Mouse (Mus musculus) neural tube, embryonic 14.5 days (tissue): Measurements from ENCODE around the gene Col19a1. TPM values are rescaled to one million over a fixed set of nuclear protein-coding genes. Genes with fewer than 3 reads are reported as not detected.

Experiments
- ATAC-seq: fragments of 200-750 bp; cut with Nextera tagmentation; 2 replicates; pipeline ENCODE4 v1.8.0; 2017; ENCODE audit warnings: low read depth, mild to moderate bottlenecking, moderate TSS enrichment, moderate library complexity
- H3K27ac ChIP-seq: fragments of 300-500 bp; sonication (generic); 2 replicates; pipeline ENCODE4 v1.5.1; 2014; ENCODE audit warnings: low read depth, mild to moderate bottlenecking, control low read depth, low read length, moderate library complexity, mixed read lengths
- H3K27me3 ChIP-seq: fragments of 300-500 bp; sonication (generic); 2 replicates; pipeline ENCODE4 v1.6.1; 2014; ENCODE audit warnings: low read length; ENCODE audit not compliant: control insufficient read depth, insufficient read depth
- H3K36me3 ChIP-seq: fragments of 300-500 bp; sonication (generic); 2 replicates; pipeline ENCODE4 v1.6.1; 2014; ENCODE audit warnings: low read length, mixed read lengths; ENCODE audit not compliant: control insufficient read depth, insufficient read depth
- H3K4me1 ChIP-seq: fragments of 300-500 bp; sonication (generic); 2 replicates; pipeline ENCODE4 v1.6.1; 2014; ENCODE audit warnings: low read length; ENCODE audit not compliant: control insufficient read depth, insufficient read depth
- H3K4me2 ChIP-seq: fragments of 300-500 bp; sonication (generic); 2 replicates; pipeline ENCODE4 v1.6.1; 2014; ENCODE audit warnings: mild to moderate bottlenecking, low read depth, low read length, control low read depth
- H3K4me3 ChIP-seq: fragments of 300-500 bp; sonication (generic); 2 replicates; pipeline ENCODE4 v1.5.1; 2014; ENCODE audit warnings: low read depth, low read length, control low read depth, mixed read lengths
- H3K9ac ChIP-seq: fragments of 300-500 bp; sonication (generic); replicated peaks from 2 replicates; pipeline ENCODE4 v1.6.1; 2014; ENCODE audit warnings: low read depth, mild to moderate bottlenecking, control low read depth, low read length, mixed read lengths
- H3K9me3 ChIP-seq: fragments of 300-500 bp; sonication (generic); 2 replicates; pipeline ENCODE4 v1.6.1; 2016; ENCODE audit warnings: low read length; ENCODE audit not compliant: control insufficient read depth
- WGBS: fragments of 180-500 bp; shearing (Covaris S2); extraction: QIAGEN DNeasy Blood & Tissue Kit; methylation state at CpG from one replicate; pipeline ENCODE4 v1.1.7; 2014; 5-methylcytosine and 5-hydroxymethylcytosine counted together
- polyA plus RNA-seq: library from polyadenylated mRNA; unstranded; fragments of >200 nt; fragmentation: Nextera tagmentation; extraction: Ambion mirVana; gene quantifications from 2 replicates; pipeline ENCODE4 v1.2.1, GENCODE M21; 2014

Col19a1 gene
- polyA plus RNA-seq, 1 experiment from 2014 or later = 1.2 TPM

DNA sequence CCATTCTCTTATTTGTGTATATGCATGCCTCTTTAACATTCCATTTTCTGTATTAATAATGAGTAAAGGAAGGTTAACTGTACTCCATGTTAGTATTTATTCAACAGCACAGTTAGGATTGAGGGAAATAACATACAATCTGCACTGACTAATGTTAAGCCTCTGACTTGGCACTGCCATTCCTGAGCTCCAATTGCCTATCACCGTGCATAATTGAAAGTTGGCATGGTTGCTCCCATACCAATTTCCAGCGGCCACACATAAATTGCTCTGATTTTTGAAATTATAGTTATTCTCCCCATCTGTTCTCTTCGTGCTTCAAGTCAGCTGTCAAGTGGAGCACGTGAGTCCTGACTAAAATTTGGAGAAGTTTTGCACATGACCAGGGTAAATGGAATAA, 91.9 kb downstream of the Col19a1 start:
- no peak overlapping the region for H3K27ac ChIP-seq
- WGBS = 88% methylated on average over 4 of the region's 4 CpGs
- H3K9ac ChIP-seq = no peak overlapping the region
- no peak for ATAC-seq
- no peaks in the 10 kb centered on the region for H3K4me1 ChIP-seq
- no peaks in the 10 kb centered on the region for H3K9me3 ChIP-seq
- H3K4me2 ChIP-seq = no peak overlapping the region
- H3K36me3 ChIP-seq = no peaks in the 10 kb centered on the region
- no peaks in the 10 kb centered on the region for H3K27me3 ChIP-seq
- no peak overlapping the region for H3K4me3 ChIP-seq

DNA sequence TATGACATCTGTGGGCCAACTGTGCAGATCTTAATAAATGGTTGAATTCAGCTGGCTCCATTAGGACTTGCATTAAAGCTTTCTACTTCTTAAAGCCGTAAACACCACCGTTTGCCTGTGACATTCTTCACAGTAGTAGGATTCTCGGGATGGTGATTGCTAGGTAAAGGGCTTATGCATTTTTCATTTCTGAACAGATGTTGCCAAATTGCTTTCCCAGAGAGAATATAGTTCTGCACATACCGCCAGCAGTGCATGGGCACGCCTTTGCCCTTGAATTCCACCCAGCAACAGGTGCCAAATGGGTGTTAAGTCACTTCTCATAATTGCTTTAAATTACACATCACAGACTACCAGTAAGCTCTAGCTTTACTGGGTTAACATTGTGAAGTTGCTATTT, 103.1 kb downstream of the Col19a1 start:
- Histone ChIP-seq H3K4me1 (no peaks in the 10 kb centered on the region), H3K27ac (no peak overlapping the region)
- 73% methylated on average over 5 of the region's 5 CpGs for WGBS

DNA sequence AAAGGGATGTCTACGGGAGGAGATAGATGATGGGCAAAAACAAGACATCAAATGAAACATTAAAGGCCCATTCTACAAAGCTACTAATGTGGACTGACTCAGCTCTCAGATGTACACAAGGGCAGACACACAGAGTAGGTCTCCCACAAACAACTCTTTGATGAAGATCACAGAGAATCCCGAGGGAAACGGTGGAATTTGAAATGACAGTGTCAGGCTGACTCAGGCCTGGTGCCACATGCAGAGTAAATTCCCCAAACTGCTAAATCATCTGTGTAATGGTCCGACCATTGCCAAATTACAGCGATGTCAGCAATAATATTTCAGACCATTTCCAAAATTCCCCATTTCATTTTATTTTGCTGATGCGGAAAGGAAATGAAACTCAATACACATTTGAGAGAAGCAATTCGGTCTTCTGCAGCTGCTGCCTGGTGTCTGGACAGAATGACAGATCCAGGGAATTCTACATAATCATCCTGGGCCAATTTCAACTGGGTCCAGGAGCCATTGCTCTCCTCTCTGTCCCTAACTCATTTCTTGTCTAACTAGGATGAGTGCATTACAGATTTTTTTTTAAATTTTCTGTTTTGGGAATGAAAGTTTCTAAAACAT, 116.1 kb downstream of the Col19a1 start:
- Histone ChIP-seq H3K9ac (no peak overlapping the region), H3K36me3 (no peaks in the 10 kb centered on the region), H3K27ac (no peak overlapping the region), H3K4me3 (no peak overlapping the region), H3K4me2 (no peak overlapping the region), H3K4me1 (no peaks in the 10 kb centered on the region), H3K9me3 (no peaks in the 10 kb centered on the region), H3K27me3 (no peaks in the 10 kb centered on the region)
- 70% methylated on average over 7 of the region's 7 CpGs for WGBS
- ATAC-seq = no peak

More for the DNA sequence above, 103.1 kb downstream of the Col19a1 start:
- Histone ChIP-seq H3K9me3 (no peaks in the 10 kb centered on the region), H3K36me3 (no peaks in the 10 kb centered on the region), H3K4me2 (no peak overlapping the region), H3K4me3 (no peak overlapping the region), H3K27me3 (no peaks in the 10 kb centered on the region), H3K9ac (no peak overlapping the region)
- no peak for ATAC-seq

DNA sequence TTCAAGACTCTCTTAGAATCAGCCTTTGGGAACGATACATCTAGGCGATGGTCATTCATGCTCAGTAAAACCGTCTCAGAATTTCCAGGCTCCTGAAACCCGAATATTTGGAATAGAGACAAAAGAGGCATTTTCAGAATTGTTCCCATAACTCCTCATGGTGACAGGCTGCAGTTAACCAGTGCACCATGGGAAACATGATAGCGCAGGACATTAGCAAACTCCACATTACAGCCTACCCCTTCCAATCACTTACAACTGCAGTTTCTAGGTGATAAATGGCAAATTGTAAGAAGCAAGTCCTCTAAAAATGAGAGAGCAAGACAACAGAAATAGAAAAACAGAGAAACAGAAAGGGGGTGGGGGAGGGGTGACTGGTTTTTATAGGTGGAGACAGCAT, 116.6 kb downstream of the Col19a1 start:
- Histone ChIP-seq H3K9me3 (no peaks in the 10 kb centered on the region), H3K27ac (no peak overlapping the region), H3K36me3 (no peaks in the 10 kb centered on the region), H3K4me2 (no peak overlapping the region), H3K4me1 (no peaks in the 10 kb centered on the region), H3K9ac (no peak overlapping the region), H3K4me3 (no peak overlapping the region), H3K27me3 (no peaks in the 10 kb centered on the region)
- ATAC-seq = no peak
- 68% methylated on average over 5 of the region's 5 CpGs for WGBS

DNA sequence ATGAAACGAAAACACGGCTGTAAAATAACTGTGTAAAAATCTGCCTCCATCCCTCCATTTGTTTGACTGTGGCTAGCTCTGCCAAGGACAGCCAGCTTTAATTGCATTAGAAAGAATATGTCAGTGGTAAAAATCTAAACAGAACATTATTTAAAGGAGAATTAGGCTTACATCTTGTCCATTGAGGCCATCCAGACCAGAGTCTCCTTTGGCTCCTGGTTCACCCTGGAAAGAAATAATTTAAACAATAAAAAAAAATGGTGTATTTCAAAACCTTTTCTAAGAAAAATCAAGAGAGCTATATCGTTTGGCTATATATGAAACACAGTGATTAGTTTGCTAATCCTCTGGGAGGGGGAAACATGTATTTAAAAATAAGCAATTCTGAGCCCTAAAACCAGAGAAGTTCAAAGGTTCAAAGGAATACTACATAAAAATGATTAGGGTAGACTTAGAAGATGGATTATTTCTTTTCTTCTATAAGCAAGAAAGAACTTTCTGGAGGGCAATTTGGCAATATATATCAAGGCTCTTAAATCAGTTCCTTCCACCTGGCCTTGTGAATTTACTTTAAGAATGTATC, 125.9 kb downstream of the Col19a1 start:
- Histone ChIP-seq H3K4me2 (no peak overlapping the region), H3K36me3 (no peaks in the 10 kb centered on the region), H3K27me3 (no peaks in the 10 kb centered on the region), H3K4me3 (no peak overlapping the region), H3K9ac (no peak overlapping the region), H3K27ac (no peak overlapping the region), H3K4me1 (no peaks in the 10 kb centered on the region), H3K9me3 (no peaks in the 10 kb centered on the region)
- WGBS = 83% methylated on average over 3 of the region's 3 CpGs
- no peak for ATAC-seq

DNA sequence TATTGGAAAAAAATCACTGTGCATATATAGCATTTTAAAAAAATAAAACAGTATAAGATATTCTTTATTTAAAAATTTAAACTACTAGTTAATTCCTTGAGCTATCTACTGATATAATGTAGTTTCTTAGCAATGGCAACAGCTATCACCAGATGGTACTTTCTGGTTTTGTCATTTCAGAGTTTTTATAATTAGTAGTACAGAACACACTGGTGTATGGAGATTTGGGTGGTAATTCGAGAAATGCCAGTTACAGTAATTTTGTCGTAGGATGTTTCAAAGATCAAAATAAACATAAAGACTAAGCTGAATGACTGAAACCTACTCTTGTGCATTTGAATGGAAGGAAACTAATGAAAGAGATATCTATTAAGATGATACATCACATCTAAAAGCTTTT, 129.3 kb downstream of the Col19a1 start:
- H3K27me3 ChIP-seq = no peaks in the 10 kb centered on the region
- WGBS = 82% methylated on average over 2 of the region's 2 CpGs
- H3K4me3 ChIP-seq = no peak overlapping the region
- H3K9ac ChIP-seq = no peak overlapping the region
- no peaks in the 10 kb centered on the region for H3K36me3 ChIP-seq
- no peak overlapping the region for H3K4me2 ChIP-seq
- H3K27ac ChIP-seq = no peak overlapping the region
- H3K9me3 ChIP-seq = no peaks in the 10 kb centered on the region
- ATAC-seq = no peak
- no peaks in the 10 kb centered on the region for H3K4me1 ChIP-seq

DNA sequence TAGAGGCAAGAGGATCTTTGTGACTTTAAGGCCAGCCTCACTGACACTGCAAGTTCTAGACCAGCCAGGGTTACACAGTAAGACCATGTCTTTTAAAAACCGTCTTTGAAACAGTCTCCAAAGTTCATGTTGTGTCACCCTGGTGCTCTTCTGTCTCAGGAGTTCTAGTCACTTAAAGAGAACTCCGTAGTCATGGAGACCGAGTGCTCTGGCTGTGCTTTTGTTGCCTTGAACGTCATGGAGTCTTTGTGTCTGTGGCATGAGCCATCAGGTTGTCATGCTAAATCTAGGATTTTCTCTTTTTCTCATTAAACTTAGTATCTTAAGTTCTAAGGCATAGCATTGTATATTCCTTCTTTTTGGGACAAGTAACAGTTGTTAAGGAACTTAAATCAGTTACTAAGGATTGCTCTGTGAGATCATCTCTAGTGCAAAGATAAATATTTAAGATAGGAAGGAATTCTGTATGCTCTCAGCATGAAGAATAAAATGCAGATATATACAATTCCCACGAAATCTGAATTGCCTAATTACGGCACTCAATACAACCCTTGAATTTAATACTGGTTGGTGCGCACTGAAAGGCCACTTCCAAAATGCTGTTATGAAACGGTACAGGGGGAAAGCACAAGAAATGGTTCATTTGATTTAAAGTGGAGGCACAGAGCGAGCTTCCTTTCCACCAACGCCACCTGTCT, 134.6 kb downstream of the Col19a1 start:
- H3K9ac ChIP-seq = no peak overlapping the region
- 43% methylated on average over 10 of the region's 10 CpGs for WGBS
- H3K27ac ChIP-seq = no peak overlapping the region
- no peaks in the 10 kb centered on the region for H3K4me1 ChIP-seq
- no peak overlapping the region for H3K4me2 ChIP-seq
- H3K36me3 ChIP-seq = no peaks in the 10 kb centered on the region
- H3K27me3 ChIP-seq = no peaks in the 10 kb centered on the region
- H3K4me3 ChIP-seq = no peak overlapping the region
- ATAC-seq = peak; percentile 28; the same call in 1 of the 2 replicates
- no peaks in the 10 kb centered on the region for H3K9me3 ChIP-seq

DNA sequence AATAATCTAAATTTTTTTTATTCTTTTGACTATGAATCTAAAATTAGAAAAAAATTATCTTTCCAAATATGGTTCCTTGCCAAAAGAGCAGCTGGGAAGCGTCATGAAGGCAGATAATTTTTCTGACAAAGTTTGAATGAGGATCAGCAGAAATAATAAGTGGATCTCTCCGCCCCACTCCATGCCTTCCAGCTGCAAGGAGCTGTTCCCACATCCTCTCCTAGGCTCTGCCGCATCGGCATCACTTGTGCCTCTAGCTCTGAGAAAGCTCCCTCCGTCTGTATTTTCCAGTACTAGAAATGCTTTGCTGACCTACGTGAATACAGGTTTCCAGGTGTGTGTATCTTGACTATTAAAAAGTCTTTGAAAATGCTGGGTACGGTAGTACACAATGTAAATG, 135.1 kb downstream of the Col19a1 start:
- Histone ChIP-seq H3K4me1 (no peaks in the 10 kb centered on the region), H3K9ac (no peak overlapping the region), H3K36me3 (no peaks in the 10 kb centered on the region), H3K27me3 (no peaks in the 10 kb centered on the region), H3K9me3 (no peaks in the 10 kb centered on the region), H3K4me3 (no peak overlapping the region), H3K27ac (no peak overlapping the region), H3K4me2 (no peak overlapping the region)
- WGBS = 76% methylated on average over 7 of the region's 7 CpGs
- ATAC-seq = no peak

DNA sequence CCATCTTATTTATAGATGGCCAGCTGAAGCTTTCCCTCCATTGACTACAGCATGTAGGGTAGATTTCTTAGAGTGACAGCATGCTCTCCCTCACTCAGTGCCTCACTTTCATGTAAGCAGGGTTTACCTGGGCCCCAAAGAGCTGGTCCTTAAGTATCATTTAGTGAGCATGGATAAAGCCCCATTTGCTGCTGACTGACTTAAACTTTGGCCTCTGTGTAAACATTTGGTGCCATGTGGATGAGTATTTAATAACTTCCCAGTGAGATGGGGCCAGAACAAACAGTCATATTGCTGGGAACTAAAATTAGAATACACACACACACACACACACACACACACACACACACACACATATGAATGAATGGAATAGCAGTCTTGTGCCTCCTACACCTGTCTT, 149.8 kb downstream of the Col19a1 start:
- H3K4me3 ChIP-seq = no peak overlapping the region
- H3K27ac ChIP-seq = no peak overlapping the region
- no peak overlapping the region for H3K9ac ChIP-seq
- H3K4me1 ChIP-seq = no peaks in the 10 kb centered on the region
- no peak overlapping the region for H3K4me2 ChIP-seq
- no peaks in the 10 kb centered on the region for H3K9me3 ChIP-seq
- H3K27me3 ChIP-seq = no peaks in the 10 kb centered on the region
- no peaks in the 10 kb centered on the region for H3K36me3 ChIP-seq
- no peak for ATAC-seq
